Mouse (Mus musculus): Measurements from ENCODE around the gene Slc39a1.
A peak's percentile ranks its signal among the peaks of the same experiment; 100 is the strongest.
"Not testable (repeated sequence)": the region's sequence is repeated elsewhere in the genome, so short reads cannot be mapped to it uniquely, and the experiment has no call there.

Slc39a1 gene

GRCm38 (mm10) chr3:90241669-90242358 lies 6.2 kb upstream of the Slc39a1 start:
- DNase-seq (ENCODE audit: low spot score in 2 of 2): no peak

- DNase-seq (ENCODE audit: low spot score in 2 of 2): peak; percentile 56 to 64
Observed at GRCm38 (mm10) chr3:90242984-90243775, 4.8 kb upstream of the Slc39a1 start, which contains the start of gene Creb3l4. Gene Creb3l4, minus strand, starts transcription at chr3:90243512.

- no peak for DNase-seq (ENCODE audit: low spot score in 2 of 2)
Observed at GRCm38 (mm10) chr3:90245406-90245805, 2.6 kb upstream of the Slc39a1 start.

GRCm38 (mm10) chr3:90247630-90247959 lies 377 bp upstream of the Slc39a1 start:
- DNase-seq (ENCODE audit: low spot score in 2 of 2): no peak

- DNase-seq (ENCODE audit: low spot score in 2 of 2): peak; percentile 56 to 65
Observed at GRCm38 (mm10) chr3:90248746-90249100, 751 bp downstream of the Slc39a1 start.

GRCm38 (mm10) chr3:90250791-90251190 lies 2.8 kb downstream of the Slc39a1 start:
- DNase-seq (ENCODE audit: low spot score in 2 of 2): no peak

GRCm38 (mm10) chr3:90251731-90252226 lies 3.8 kb downstream of the Slc39a1 start:
- DNase-seq (ENCODE audit: low spot score in 2 of 2): not testable (repeated sequence)

- DNase-seq (ENCODE audit: low spot score in 2 of 2): not testable (repeated sequence)
Observed at GRCm38 (mm10) chr3:90252659-90253058, 4.7 kb downstream of the Slc39a1 start.

GRCm38 (mm10) chr3:90253174-90253573 lies 5.2 kb downstream of the Slc39a1 start:
- DNase-seq (ENCODE audit: low spot score in 2 of 2): not testable (repeated sequence)

GRCm38 (mm10) chr3:90253653-90254418 lies 5.9 kb downstream of the Slc39a1 start, which contains the start of gene Crtc2:
Gene Crtc2, plus strand, starts transcription at chr3:90254163.
- peak; percentile 97 to 98 for DNase-seq (ENCODE audit: low spot score in 2 of 2)

GRCm38 (mm10) chr3:90254419-90255193 lies 6.6 kb downstream of the Slc39a1 start:
- DNase-seq (ENCODE audit: low spot score in 2 of 2): no peak

- DNase-seq (ENCODE audit: low spot score in 2 of 2): no peak
Observed at GRCm38 (mm10) chr3:90255194-90255565, 7.2 kb downstream of the Slc39a1 start.

- no peak for DNase-seq (ENCODE audit: low spot score in 2 of 2)
Observed at GRCm38 (mm10) chr3:90255784-90256353, 7.9 kb downstream of the Slc39a1 start.

GRCm38 (mm10) chr3:90256731-90257530 lies 9.0 kb downstream of the Slc39a1 start:
- no peak for DNase-seq (ENCODE audit: low spot score in 2 of 2)

GRCm38 (mm10) chr3:90258521-90258920 lies 10.5 kb downstream of the Slc39a1 start:
- DNase-seq (ENCODE audit: low spot score in 2 of 2): no peak

- no peak for DNase-seq (ENCODE audit: low spot score in 2 of 2)
Observed at GRCm38 (mm10) chr3:90263121-90263771, 15.3 kb downstream of the Slc39a1 start.

GRCm38 (mm10) chr3:90264687-90265033 lies 16.7 kb downstream of the Slc39a1 start:
- no peak for DNase-seq (ENCODE audit: low spot score in 2 of 2)

- peak; percentile 93 to 95 for DNase-seq (ENCODE audit: low spot score in 2 of 2)
Observed at GRCm38 (mm10) chr3:90265034-90265931, 17.3 kb downstream of the Slc39a1 start, which contains the start of gene Dennd4b. Gene Dennd4b, plus strand, starts transcription at chr3:90265185.
